Mouse (Mus musculus): Measurements from ENCODE around the gene Dand5. TPM values are rescaled to one million over a fixed set of nuclear protein-coding genes. Genes with fewer than 3 reads are reported as not detected.

The Dand5 gene
- polyA plus RNA-seq, 1 experiment from 2014 or later, result 8.1 TPM

GRCm38 (mm10) chr8:84769324-84769723 is 53.3 kb downstream of the Dand5 start:
- Histone ChIP-seq H3K4me1 (peaks cover 73% of the 10 kb centered on the region), H3K27ac (replicated peaks) (peak overlapping the region; percentile 97), H3K9ac (replicated peaks) (peak overlapping the region; percentile 81)

DNA sequence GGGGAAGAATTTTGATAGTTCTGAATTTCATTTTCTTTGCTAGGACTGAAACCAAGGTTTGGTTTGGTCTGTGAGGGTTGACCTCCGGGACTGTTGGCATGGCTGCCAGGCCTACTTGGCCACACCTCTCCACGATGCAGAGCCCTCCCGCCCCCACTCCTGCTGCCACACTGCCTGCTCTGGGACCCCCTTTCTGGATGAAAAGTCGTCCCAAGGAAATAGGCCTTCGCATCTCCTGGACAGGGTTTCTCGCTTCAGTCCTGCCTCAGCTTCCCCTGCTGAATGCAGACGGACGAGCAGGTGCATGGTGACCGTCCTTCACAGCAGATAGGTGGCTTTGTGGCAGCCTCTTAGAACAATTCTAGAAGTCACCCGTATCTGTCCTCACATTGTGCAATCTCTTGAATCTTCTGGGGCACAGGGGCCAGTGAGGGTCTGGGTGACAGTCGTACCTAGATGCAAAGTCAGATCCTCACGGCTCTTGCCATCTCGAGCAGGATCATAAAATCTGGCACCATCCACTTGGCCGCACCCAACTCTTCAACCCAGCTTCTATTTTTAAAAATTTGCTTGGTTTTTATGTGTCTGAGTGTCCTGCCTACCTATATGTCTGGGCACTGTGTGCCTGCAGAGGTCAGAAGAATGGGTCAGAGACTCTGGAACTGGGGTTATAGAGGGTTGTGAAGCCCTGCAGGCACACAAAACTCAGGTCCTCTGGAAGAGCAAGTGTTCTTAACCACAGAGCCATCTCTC is 54.1 kb downstream of the Dand5 start:
- H3K9me3 ChIP-seq, result no peaks in the 10 kb centered on the region
- peak overlapping the region; percentile 43 for H3K4me3 ChIP-seq
- H3K27ac ChIP-seq (replicated peaks), result peak overlapping the region; percentile 97
- H3K4me2 ChIP-seq (replicated peaks), result peak overlapping the region; percentile 70
- peak overlapping the region; percentile 81 for H3K9ac ChIP-seq (replicated peaks)
- H3K36me3 ChIP-seq, result no peaks in the 10 kb centered on the region
- H3K4me1 ChIP-seq, result peaks cover 78% of the 10 kb centered on the region
- no peaks in the 10 kb centered on the region for H3K27me3 ChIP-seq
- no peak for ATAC-seq (replicated peaks)
- WGBS, result 81% methylated on average over 14 of the region's 14 CpGs

More at GRCm38 (mm10) chr8:84769324-84769723, 53.3 kb downstream of the Dand5 start:
- H3K9me3 ChIP-seq, result no peaks in the 10 kb centered on the region
- peak overlapping the region; percentile 43 for H3K4me3 ChIP-seq
- WGBS, result 57% methylated on average over 8 of the region's 8 CpGs
- peak overlapping the region; percentile 70 for H3K4me2 ChIP-seq (replicated peaks)
- H3K27me3 ChIP-seq, result no peaks in the 10 kb centered on the region
- ATAC-seq (replicated peaks), result no peak
- H3K36me3 ChIP-seq, result no peaks in the 10 kb centered on the region

GRCm38 (mm10) chr8:84767221-84767620 is 55.4 kb downstream of the Dand5 start:
- no peak for ATAC-seq (replicated peaks)
- Histone ChIP-seq H3K4me3 (peak overlapping the region; percentile 43), H3K9me3 (no peaks in the 10 kb centered on the region), H3K4me2 (replicated peaks) (peak overlapping the region; percentile 70), H3K27me3 (no peaks in the 10 kb centered on the region), H3K27ac (replicated peaks) (peak overlapping the region; percentile 97), H3K9ac (replicated peaks) (peak overlapping the region; percentile 81), H3K4me1 (peaks cover 84% of the 10 kb centered on the region), H3K36me3 (no peaks in the 10 kb centered on the region)
- 62% methylated on average over 10 of the region's 10 CpGs for WGBS

- ATAC-seq (replicated peaks), result no peak
Measured at GRCm38 (mm10) chr8:84766422-84766821, 56.2 kb downstream of the Dand5 start.

GRCm38 (mm10) chr8:84765629-84766028 is 57.0 kb downstream of the Dand5 start:
- peaks cover 90% of the 10 kb centered on the region for H3K4me1 ChIP-seq
- peak overlapping the region; percentile 97 for H3K27ac ChIP-seq (replicated peaks)
- H3K9ac ChIP-seq (replicated peaks), result peak overlapping the region; percentile 81
- H3K4me3 ChIP-seq, result peak overlapping the region; percentile 43
- 4% methylated on average over 10 of the region's 10 CpGs for WGBS
- ATAC-seq (replicated peaks), result no peak
- peak overlapping the region; percentile 70 for H3K4me2 ChIP-seq (replicated peaks)
- H3K9me3 ChIP-seq, result no peaks in the 10 kb centered on the region
- H3K36me3 ChIP-seq, result no peaks in the 10 kb centered on the region
- H3K27me3 ChIP-seq, result no peaks in the 10 kb centered on the region

More at GRCm38 (mm10) chr8:84766422-84766821, 56.2 kb downstream of the Dand5 start:
- peak overlapping the region; percentile 43 for H3K4me3 ChIP-seq
- 42% methylated on average over 9 of the region's 9 CpGs for WGBS
- peaks cover 86% of the 10 kb centered on the region for H3K4me1 ChIP-seq
- H3K27ac ChIP-seq (replicated peaks), result peak overlapping the region; percentile 97
- H3K9me3 ChIP-seq, result no peaks in the 10 kb centered on the region
- H3K36me3 ChIP-seq, result no peaks in the 10 kb centered on the region
- H3K4me2 ChIP-seq (replicated peaks), result peak overlapping the region; percentile 70
- H3K27me3 ChIP-seq, result no peaks in the 10 kb centered on the region
- peak overlapping the region; percentile 81 for H3K9ac ChIP-seq (replicated peaks)

Small RNA genes lying within 50 kb of the gene (microRNA-seq; reads per million reads assigned to microRNA genes)
- 1.8 reads per million for gene Mir7069

Other genes starting within 250 kb of the Dand5 start
- 26.0 and 33.4 TPM in 2 replicates for gene Ier2, start 160.0 kb downstream of the Dand5 start, polyA plus RNA-seq (2015; fragmentation: Nextera tagmentation; extraction: Ambion mirVana)
- 62.4 and 64.0 TPM in 2 replicates for gene Trmt1, start 136.5 kb downstream of the Dand5 start, polyA plus RNA-seq (2015; fragmentation: Nextera tagmentation; extraction: Ambion mirVana)
- 15.5 and 16.4 TPM in 2 replicates for gene Nacc1, start 135.0 kb downstream of the Dand5 start, polyA plus RNA-seq (2015; fragmentation: Nextera tagmentation; extraction: Ambion mirVana)
- gene Lyl1, start 121.4 kb downstream of the Dand5 start, polyA plus RNA-seq (2015; fragmentation: Nextera tagmentation; extraction: Ambion mirVana), result 2.1 and 2.5 TPM in 2 replicates
- gene G430095P16Rik, start 99.8 kb downstream of the Dand5 start, polyA plus RNA-seq (2015; fragmentation: Nextera tagmentation; extraction: Ambion mirVana), result 2.7 TPM in 2 replicates
- 413 and 445 TPM in 2 replicates for gene Nfix, start 22.5 kb downstream of the Dand5 start, polyA plus RNA-seq (2015; fragmentation: Nextera tagmentation; extraction: Ambion mirVana)
- gene Gadd45gip1, start 8.7 kb upstream of the Dand5 start, polyA plus RNA-seq (2015; fragmentation: Nextera tagmentation; extraction: Ambion mirVana), result 36.3 and 39.9 TPM in 2 replicates
- gene Rad23a, start 17.8 kb upstream of the Dand5 start, polyA plus RNA-seq (2015; fragmentation: Nextera tagmentation; extraction: Ambion mirVana), result 82.1 and 85.1 TPM in 2 replicates
- 559 and 575 TPM in 2 replicates for gene Calr, start 24.1 kb upstream of the Dand5 start, polyA plus RNA-seq (2015; fragmentation: Nextera tagmentation; extraction: Ambion mirVana)
- 122 and 127 TPM in 2 replicates for gene Farsa, start 34.2 kb upstream of the Dand5 start, polyA plus RNA-seq (2015; fragmentation: Nextera tagmentation; extraction: Ambion mirVana)
- gene Syce2, start 49.3 kb upstream of the Dand5 start, polyA plus RNA-seq (2015; fragmentation: Nextera tagmentation; extraction: Ambion mirVana), result 55.0 and 64.4 TPM in 2 replicates
- gene Gcdh, start 71.1 kb upstream of the Dand5 start, polyA plus RNA-seq (2015; fragmentation: Nextera tagmentation; extraction: Ambion mirVana), result 36.2 and 37.4 TPM in 2 replicates
- 0.75 and 0.87 TPM in 2 replicates for gene Klf1, start 79.1 kb upstream of the Dand5 start, polyA plus RNA-seq (2015; fragmentation: Nextera tagmentation; extraction: Ambion mirVana)
- 5.6 TPM in 2 replicates for gene Dnase2a, start 85.7 kb upstream of the Dand5 start, polyA plus RNA-seq (2015; fragmentation: Nextera tagmentation; extraction: Ambion mirVana)
- gene Mast1, start 114.5 kb upstream of the Dand5 start, polyA plus RNA-seq (2015; fragmentation: Nextera tagmentation; extraction: Ambion mirVana), result 48.3 and 52.5 TPM in 2 replicates
- gene Rtbdn, start 124.2 kb upstream of the Dand5 start, polyA plus RNA-seq (2015; fragmentation: Nextera tagmentation; extraction: Ambion mirVana), result 2.0 and 2.3 TPM in 2 replicates
- gene Gm49661, start 146.6 kb upstream of the Dand5 start, polyA plus RNA-seq (2015; fragmentation: Nextera tagmentation; extraction: Ambion mirVana), result not detected in 2 replicates
- gene Prdx2, start 146.8 kb upstream of the Dand5 start, polyA plus RNA-seq (2015; fragmentation: Nextera tagmentation; extraction: Ambion mirVana), result 1,445 and 1,467 TPM in 2 replicates
- gene Rnaseh2a, start 146.9 kb upstream of the Dand5 start, polyA plus RNA-seq (2015; fragmentation: Nextera tagmentation; extraction: Ambion mirVana), result 96.4 and 98.5 TPM in 2 replicates
- 7.6 TPM in 2 replicates for gene Junb, start 155.9 kb upstream of the Dand5 start, polyA plus RNA-seq (2015; fragmentation: Nextera tagmentation; extraction: Ambion mirVana)
- 28.0 and 29.7 TPM in 2 replicates for gene Hook2, start 167.8 kb upstream of the Dand5 start, polyA plus RNA-seq (2015; fragmentation: Nextera tagmentation; extraction: Ambion mirVana)
- not detected in 2 replicates for gene Best2, start 191.7 kb upstream of the Dand5 start, polyA plus RNA-seq (2015; fragmentation: Nextera tagmentation; extraction: Ambion mirVana)
- 152 and 154 TPM in 2 replicates for gene Asna1, start 202.5 kb upstream of the Dand5 start, polyA plus RNA-seq (2015; fragmentation: Nextera tagmentation; extraction: Ambion mirVana)
- 141 and 150 TPM in 2 replicates for gene Trir, start 204.0 kb upstream of the Dand5 start, polyA plus RNA-seq (2015; fragmentation: Nextera tagmentation; extraction: Ambion mirVana)
- 57.9 and 64.1 TPM in 2 replicates for gene Tnpo2, start 214.1 kb upstream of the Dand5 start, polyA plus RNA-seq (2015; fragmentation: Nextera tagmentation; extraction: Ambion mirVana)
- gene Fbxw9, start 237.2 kb upstream of the Dand5 start, polyA plus RNA-seq (2015; fragmentation: Nextera tagmentation; extraction: Ambion mirVana), result 63.0 and 67.1 TPM in 2 replicates
- gene Gm5741, start 245.2 kb upstream of the Dand5 start, polyA plus RNA-seq (2015; fragmentation: Nextera tagmentation; extraction: Ambion mirVana), result 1.2 and 2.0 TPM in 2 replicates
- 91.4 and 92.3 TPM in 2 replicates for gene Dhps, start 248.9 kb upstream of the Dand5 start, polyA plus RNA-seq (2015; fragmentation: Nextera tagmentation; extraction: Ambion mirVana)